Mouse (Mus musculus) CH12.LX (cell line): ENCODE results near the gene Cnpy2. TPM values are rescaled to one million over a fixed set of nuclear protein-coding genes. Genes with fewer than 3 reads are reported as not detected.
"Not testable (repeated sequence)": the region's sequence is repeated elsewhere in the genome, so short reads cannot be mapped to it uniquely, and the experiment has no call there.

Experiments used
- DNase-seq: peaks from one replicate; pipeline ENCODE4 v3.0.0-alpha.2; 2013; ENCODE audit errors: extremely low read depth
- H3K27ac ChIP-seq: 2 replicates; pipeline ENCODE4 v1.5.1; 2012; ENCODE audit warnings: low read depth, mild to moderate bottlenecking, control low read depth, moderate library complexity; ENCODE audit not compliant: insufficient read depth
- H3K27me3 ChIP-seq: replicated peaks from 2 replicates; pipeline ENCODE3; 2012; ENCODE audit warnings: inconsistent platforms
- H3K36me3 ChIP-seq, 2 experiments: replicated peaks in 1 of 2; 2 replicates each; pipeline versions ENCODE3 to v1.6.1; 2012; ENCODE audit warnings: inconsistent platforms in 1 of 2, low read length in 1 of 2, mild to moderate bottlenecking in 1 of 2, mixed read lengths in 1 of 2, moderate library complexity in 1 of 2; ENCODE audit not compliant: control insufficient read depth in 1 of 2, insufficient read depth in 1 of 2
- H3K4me1 ChIP-seq, 2 experiments: 2 replicates each; pipeline ENCODE4 v1.6.1; 2012; ENCODE audit warnings: inconsistent platforms in 1 of 2, moderate library complexity in 1 of 2; ENCODE audit not compliant: insufficient read depth in 2 of 2, control insufficient read depth in 1 of 2
- H3K4me2 ChIP-seq: 2 replicates; pipeline ENCODE4 v1.6.1; 2012; ENCODE audit warnings: low read depth, mild to moderate bottlenecking, control low read depth; ENCODE audit not compliant: poor library complexity, insufficient read depth, severe bottlenecking
- H3K4me3 ChIP-seq, 3 experiments: fragments of 150-350 bp in 1 of 3; sonication (generic) in 1 of 3; replicated peaks in 1 of 3; 2 replicates each; pipeline versions ENCODE3 to v1.5.1; 2011 to 2012; ENCODE audit warnings: low read depth in 2 of 3, low read length in 2 of 3, mild to moderate bottlenecking in 2 of 3, moderate library complexity in 2 of 3, control low read depth in 1 of 3, improper control_type of control experiment in 1 of 3, inconsistent platforms in 1 of 3, mixed read lengths in 1 of 3; ENCODE audit not compliant: poor library complexity in 1 of 3
- H3K79me2 ChIP-seq: replicated peaks from 2 replicates; pipeline ENCODE4 v1.6.1; 2012; ENCODE audit warnings: mild to moderate bottlenecking, moderate library complexity; ENCODE audit not compliant: control insufficient read depth, poor library complexity, insufficient read depth, severe bottlenecking; ENCODE audit errors: extremely low read depth
- H3K9ac ChIP-seq: 2 replicates; pipeline ENCODE4 v1.6.1; 2012; ENCODE audit warnings: low read depth, mild to moderate bottlenecking, control low read depth, moderate library complexity; ENCODE audit not compliant: insufficient read depth
- H3K9me3 ChIP-seq: replicated peaks from 2 replicates; pipeline ENCODE3; 2012; ENCODE audit warnings: low read length, inconsistent platforms, mixed read lengths
- BHLHE40 ChIP-seq: IDR thresholded peaks from 2 replicates; pipeline ENCODE4 v1.6.1; 2011; ENCODE audit warnings: mild to moderate bottlenecking, low read depth, low read length, improper control_type of control experiment
- CHD2 ChIP-seq: IDR thresholded peaks from 2 replicates; pipeline ENCODE4 v1.6.1; 2011; ENCODE audit warnings: low read length, improper control_type of control experiment
- E2F4 ChIP-seq: IDR thresholded peaks from 2 replicates; pipeline ENCODE4 v1.6.1; 2011; ENCODE audit warnings: low read depth, low read length, improper control_type of control experiment; ENCODE audit not compliant: insufficient replicate concordance
- ELF1 ChIP-seq: IDR thresholded peaks from 2 replicates; pipeline ENCODE4 v1.6.1; 2014; ENCODE audit warnings: low read depth, mild to moderate bottlenecking, inconsistent platforms, low read length, improper control_type of control experiment
- GABPA ChIP-seq: IDR thresholded peaks from 2 replicates; pipeline ENCODE4 v1.6.1; 2012; ENCODE audit warnings: low read depth, low read length, improper control_type of control experiment, inconsistent platforms; ENCODE audit not compliant: insufficient replicate concordance
- HCFC1 ChIP-seq: IDR thresholded peaks from 2 replicates; pipeline ENCODE4 v1.6.1; 2012; ENCODE audit warnings: low read depth, mild to moderate bottlenecking, inconsistent platforms, low read length, improper control_type of control experiment
- IRF4 ChIP-seq: IDR thresholded peaks from 2 replicates; pipeline ENCODE4 v1.6.1; 2014; ENCODE audit warnings: low read depth, mild to moderate bottlenecking, inconsistent platforms, low read length, improper control_type of control experiment
- JUN ChIP-seq: IDR thresholded peaks from 2 replicates; pipeline ENCODE4 v1.6.1; 2011; ENCODE audit warnings: low read depth, mild to moderate bottlenecking, low read length, improper control_type of control experiment, moderate library complexity; ENCODE audit not compliant: insufficient read depth
- MAX ChIP-seq: IDR thresholded peaks from 2 replicates; pipeline ENCODE4 v1.6.1; 2011; ENCODE audit warnings: low read length, improper control_type of control experiment
- MXI1 ChIP-seq: IDR thresholded peaks from 2 replicates; pipeline ENCODE4 v1.6.1; 2011; ENCODE audit warnings: mild to moderate bottlenecking, low read depth, low read length, improper control_type of control experiment
- MYC ChIP-seq: IDR thresholded peaks from 2 replicates; pipeline ENCODE4 v1.6.1; 2011; ENCODE audit warnings: low read depth, mild to moderate bottlenecking, improper control_type of control experiment, low read length
- NELFE ChIP-seq: IDR thresholded peaks from 2 replicates; pipeline ENCODE4 v1.6.1; 2011; ENCODE audit warnings: low read depth, low read length, improper control_type of control experiment
- PAX5 ChIP-seq: IDR thresholded peaks from 2 replicates; pipeline ENCODE4 v1.6.1; 2012; ENCODE audit warnings: low read length, inconsistent platforms, mixed read lengths
- RAD21 ChIP-seq: IDR thresholded peaks from 2 replicates; pipeline ENCODE4 v1.6.1; 2011; ENCODE audit warnings: low read depth, mild to moderate bottlenecking, low read length, improper control_type of control experiment, moderate library complexity
- TBP ChIP-seq: conservative IDR thresholded peaks from 2 replicates; pipeline ENCODE4 v1.6.1; 2011; ENCODE audit warnings: low read depth, low read length, improper control_type of control experiment
- TCF12 ChIP-seq: IDR thresholded peaks from 2 replicates; pipeline ENCODE4 v1.6.1; 2014; ENCODE audit warnings: low read depth, mild to moderate bottlenecking, inconsistent platforms, low read length, improper control_type of control experiment
- USF1 ChIP-seq: IDR thresholded peaks from 2 replicates; pipeline ENCODE4 v1.6.1; 2014; ENCODE audit warnings: low read depth, mild to moderate bottlenecking, inconsistent platforms, low read length, improper control_type of control experiment
- USF2 ChIP-seq: conservative IDR thresholded peaks from 2 replicates; pipeline ENCODE4 v1.6.1; 2011; ENCODE audit warnings: low read depth, low read length, improper control_type of control experiment
- ZC3H11A ChIP-seq: IDR thresholded peaks from 2 replicates; pipeline ENCODE4 v1.6.1; 2012; ENCODE audit warnings: low read depth, mild to moderate bottlenecking, inconsistent platforms, low read length, improper control_type of control experiment
- ZMIZ1 ChIP-seq: IDR thresholded peaks from 2 replicates; pipeline ENCODE4 v1.6.1; 2012; ENCODE audit warnings: low read depth, mild to moderate bottlenecking, inconsistent platforms, low read length, improper control_type of control experiment
- ZNF384 ChIP-seq: IDR thresholded peaks from 2 replicates; pipeline ENCODE4 v1.6.1; 2012; ENCODE audit warnings: low read depth, low read length, improper control_type of control experiment, inconsistent platforms
- dilution Hi-C: fragments of 300-500 bp; cut with MboI; formaldehyde crosslinking; loops from 2 replicates; pipeline ENCODE4 v1.14.3; 2020; ENCODE audit warnings: low sequenced_read_pairs; ENCODE audit not compliant: extremely low pct_unique_long_range_greater_than_20kb, extremely low pct_ligation_motif_present
- in situ Hi-C: fragments of 300-500 bp; cut with MboI; formaldehyde crosslinking; loops from 3 replicates; pipeline ENCODE4 v1.14.3; 2019; ENCODE audit warnings: low sequenced_read_pairs, low pct_ligation_motif_present, low pct_unique_long_range_greater_than_20kb, mixed read lengths
- polyA plus RNA-seq: library from polyadenylated mRNA; unstranded; fragments of >175 nt; gene quantifications from 2 replicates; pipeline ENCODE4 v1.2.1, GENCODE M21; 2012; ENCODE audit warnings: low read depth; ENCODE audit not compliant: insufficient read length
- total RNA-seq, 2 experiments: library from RNA; depleted of rRNA; stranded (reverse); fragments of 300-350 nt in 1 of 2; fragments of >200 nt in 1 of 2; gene quantifications; 2 replicates each; pipeline ENCODE4 v1.2.3; 2012 to 2014

Gene Cnpy2
- total and polyA plus RNA-seq, 3 experiments = 64.9 to 111 (median 98.9) TPM

DNA sequence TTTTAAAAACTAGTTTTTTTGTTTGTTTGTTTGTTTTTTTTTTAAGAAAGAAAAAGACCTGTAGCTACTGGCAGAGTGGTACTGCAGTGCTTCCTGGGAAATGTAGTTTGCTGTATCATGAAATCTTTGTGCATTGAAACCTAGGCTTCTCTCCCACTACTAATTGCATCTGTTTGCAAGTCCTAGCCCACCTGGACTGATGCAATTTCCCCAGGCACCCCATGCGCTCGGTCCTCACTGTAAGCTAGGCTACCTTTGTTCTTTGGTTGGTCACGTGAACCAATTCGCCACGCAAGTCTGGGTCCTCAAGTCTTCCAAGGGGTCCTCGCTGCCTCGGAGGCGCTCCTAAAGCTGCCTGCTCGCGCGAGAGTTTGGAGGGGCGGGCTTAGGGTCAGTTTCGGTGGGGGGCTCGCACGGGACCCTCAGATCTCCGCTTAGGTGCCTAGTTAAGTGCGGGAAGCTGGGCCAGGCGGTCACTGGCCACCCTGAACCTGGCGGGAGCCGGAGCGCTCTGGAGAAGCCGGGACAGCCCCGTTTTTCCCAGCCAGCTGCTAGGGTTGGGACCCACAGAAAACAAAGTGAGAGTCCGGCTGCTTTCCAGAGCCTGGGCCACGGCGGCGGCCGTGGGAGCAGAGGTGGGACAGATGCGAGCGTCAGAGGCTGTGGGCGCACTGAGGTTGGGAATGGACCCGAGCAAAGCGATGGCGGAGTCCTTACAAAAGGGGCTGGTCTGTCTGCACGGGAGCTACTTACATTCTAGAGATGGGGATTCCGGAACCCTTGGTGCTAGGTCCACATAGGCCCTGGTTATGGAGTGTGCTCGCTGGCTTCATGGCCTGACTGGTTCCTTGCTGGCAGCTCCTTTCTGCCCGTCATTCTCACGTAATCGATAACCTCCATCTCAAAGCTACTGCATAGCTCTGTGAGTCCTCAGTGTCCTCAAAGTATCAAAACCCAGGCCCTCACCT is at the start of gene Cnpy2 (continued):
- TF ChIP-seq ELF1 = peak; percentile 26; the same call in 1 of the 2 replicates
- TF ChIP-seq, all 38 proteins: peak for 22

DNA sequence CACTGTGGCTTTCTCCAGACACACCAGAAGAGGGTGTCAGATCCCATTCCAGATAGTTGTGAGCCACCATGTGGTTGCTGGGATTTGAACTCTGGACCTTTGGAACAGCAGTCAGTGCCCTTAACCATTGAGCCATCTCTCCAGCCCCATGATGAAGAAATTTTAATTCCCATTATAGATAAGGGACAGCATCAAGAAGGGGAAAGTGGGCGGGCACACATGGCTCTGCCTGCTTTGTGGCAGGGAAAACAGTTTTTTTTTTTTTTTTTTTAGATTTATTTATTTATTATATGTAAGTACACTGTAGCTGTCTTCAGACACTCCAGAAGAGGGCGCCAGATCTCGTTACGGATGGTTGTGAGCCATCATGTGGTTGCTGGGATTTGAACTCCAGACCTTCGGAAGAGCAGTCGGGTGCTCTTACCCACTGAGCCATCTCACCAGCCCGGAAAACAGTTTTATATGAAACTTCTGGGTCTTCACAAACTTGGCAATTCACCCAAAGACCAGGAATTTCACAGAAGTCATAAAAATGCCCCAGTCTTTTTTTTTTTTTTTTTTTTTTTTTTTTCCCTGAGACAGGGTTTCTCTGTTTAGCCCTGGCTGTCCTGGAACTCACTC is 49.3 kb upstream of the Cnpy2 start:
- TF ChIP-seq ZNF384 = 0 out of 2 replicates have a peak, but pooled peaks have one; percentile 27
- DNase-seq, H3K27me3 ChIP-seq, H3K4me2 ChIP-seq, H3K4me3 ChIP-seq, H3K79me2 ChIP-seq, H3K27ac ChIP-seq, dilution Hi-C loops, in situ Hi-C loops, H3K9ac ChIP-seq, H3K9me3 ChIP-seq: not testable (repeated sequence)
- H3K36me3 ChIP-seq = peaks cover 8 to 33% of the 10 kb centered on the region in 2 experiments
- H3K4me1 ChIP-seq = peaks cover 5 to 21% of the 10 kb centered on the region in 2 experiments; a peak in 2 of 4 replicates

- H3K79me2 ChIP-seq, dilution Hi-C loops, in situ Hi-C loops, H3K27me3 ChIP-seq, H3K9ac ChIP-seq, H3K4me3 ChIP-seq, H3K4me2 ChIP-seq, H3K9me3 ChIP-seq, H3K27ac ChIP-seq, DNase-seq: not testable (repeated sequence)
- Histone ChIP-seq H3K4me1 (peaks cover 5 to 12% of the 10 kb centered on the region in 2 experiments; a peak in 1 of 4 replicates), H3K36me3 (peaks cover 23 to 55% of the 10 kb centered on the region in 2 experiments)
These were observed 46.9 kb upstream of the Cnpy2 start for GRCm38 (mm10) chr10:128275374-128275773.

DNA sequence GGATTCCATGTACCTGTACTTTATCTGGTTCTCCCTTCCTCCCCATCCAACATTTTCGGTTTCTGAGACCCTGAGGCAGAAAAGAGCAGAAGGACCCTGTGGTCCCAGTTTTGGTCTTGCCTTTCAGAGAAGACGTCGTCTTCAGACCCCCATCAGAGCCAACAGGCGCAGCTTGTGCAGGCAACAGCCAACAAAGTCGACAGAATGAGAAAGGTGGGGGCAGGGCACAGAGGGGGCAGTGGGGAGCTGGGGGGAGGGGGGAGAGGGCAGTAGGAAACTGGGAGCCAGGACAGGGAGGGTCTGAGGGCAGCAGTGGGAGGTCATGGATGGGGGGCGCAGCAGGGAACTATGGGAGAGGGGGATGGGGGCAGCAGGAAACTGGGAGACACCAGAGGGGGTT is 44.1 kb upstream of the Cnpy2 start:
- Histone ChIP-seq H3K27me3 (no peaks in the 10 kb centered on the region), H3K79me2 (no peaks in the 10 kb centered on the region)
- in situ Hi-C loops = no loop called here
- no peak for TF ChIP-seq CHD2
- no peak for TF ChIP-seq GABPA
- TF ChIP-seq TCF12 = no peak
- TF ChIP-seq E2F4 = no peak
- TF ChIP-seq MYC = no peak
- no peak for TF ChIP-seq RAD21
- no peak for TF ChIP-seq MAX
- no peak for TF ChIP-seq NELFE
- no peak for TF ChIP-seq PAX5
- TF ChIP-seq USF2 = no peak
- TF ChIP-seq BHLHE40 = no peak
- TF ChIP-seq JUN = no peak
- no peak for TF ChIP-seq TBP
- TF ChIP-seq ZC3H11A = no peak
- TF ChIP-seq MXI1 = no peak
- no peak for TF ChIP-seq HCFC1
- no peak for TF ChIP-seq IRF4
- no peak for TF ChIP-seq USF1
- no peak for TF ChIP-seq ZMIZ1

More for the DNA sequence above, 44.1 kb upstream of the Cnpy2 start:
- no peak overlapping the region for H3K9ac ChIP-seq
- no peaks in the 10 kb centered on the region for H3K4me1 ChIP-seq
- dilution Hi-C loops = no loop called here
- H3K4me3 ChIP-seq = no peak overlapping the region
- no peak overlapping the region for H3K4me2 ChIP-seq
- no peaks in the 10 kb centered on the region for H3K9me3 ChIP-seq
- no peak overlapping the region for H3K27ac ChIP-seq
- H3K36me3 ChIP-seq = peaks cover 43 to 77% of the 10 kb centered on the region in 2 experiments
- DNase-seq = no peak
